Mouse (Mus musculus) monocyte, adult 5-6 weeks (primary cell): ENCODE data around the gene Parvg. TPM values are rescaled to one million over a fixed set of nuclear protein-coding genes. Genes with fewer than 3 reads are reported as not detected.

Source experiments
- total RNA-seq: library from RNA; stranded (forward); fragments of 200-1000, 200-491, 200-594 nt; gene quantifications from 3 replicates; pipeline ENCODE4 v1.2.3, GENCODE M21; 2017

Parvg gene
- total RNA-seq, 1 experiment from 2014 or later = 54.1 TPM

Other genes with a start within 250 kb of the Parvg start
- gene Sult4a1, start 218.3 kb upstream of the Parvg start, total RNA-seq = 0.32 to 2.5 TPM (median 0.49 TPM) in 3 replicates
- gene Pnpla5, start 200.9 kb upstream of the Parvg start, total RNA-seq = not detected in 3 replicates
- 0.78 TPM in 1 of 3 replicates, not detected in the others for gene Pnpla3, start 156.2 kb upstream of the Parvg start, total RNA-seq
- 27.7 to 36.4 TPM (median 29.5 TPM) in 3 replicates for gene Samm50, start 131.8 kb upstream of the Parvg start, total RNA-seq
- gene Parvb, start 92.0 kb upstream of the Parvg start, total RNA-seq = 6.7 to 45.7 TPM (median 7.8 TPM) in 3 replicates
- gene Shisal1, start 123.1 kb downstream of the Parvg start, total RNA-seq = not detected in 3 replicates
- 0.67 to 2.3 TPM (median 2.0 TPM) in 3 replicates for gene Rtl6, start 233.8 kb downstream of the Parvg start, total RNA-seq